Mouse (Mus musculus) myocyte (in vitro differentiated cells): Measurements from ENCODE around the gene Dtnb.

Experiments
- MAX ChIP-seq: IDR thresholded peaks from one replicate; pipeline ENCODE4 v1.6.1; 2011; ENCODE audit warnings: low read depth, mild to moderate bottlenecking, control low read depth
- MYOG ChIP-seq, 3 experiments: IDR thresholded peaks; one replicate each; pipeline ENCODE4 v1.6.1; 2011; ENCODE audit warnings: control low read depth in 2 of 3, low read depth in 2 of 3, mild to moderate bottlenecking in 2 of 3; ENCODE audit not compliant: insufficient read length in 2 of 3, control insufficient read depth in 1 of 3, insufficient read depth in 1 of 3
- POLR2A ChIP-seq: IDR thresholded peaks from one replicate; pipeline ENCODE4 v1.6.1; 2011; ENCODE audit warnings: low read depth, mild to moderate bottlenecking, control low read depth, moderate library complexity; ENCODE audit not compliant: insufficient read length
- POLR2AphosphoS2 ChIP-seq: IDR thresholded peaks from one replicate; pipeline ENCODE4 v1.6.1; 2011; ENCODE audit warnings: low read depth, control low read depth; ENCODE audit not compliant: insufficient read length
- TCF12 ChIP-seq: IDR thresholded peaks from one replicate; pipeline ENCODE4 v1.6.1; 2011; ENCODE audit warnings: mild to moderate bottlenecking, control low read depth; ENCODE audit not compliant: poor library complexity, insufficient read depth, severe bottlenecking
- TCF3 ChIP-seq: IDR thresholded peaks from one replicate; pipeline ENCODE4 v1.6.1; 2011; ENCODE audit warnings: low read depth, control low read depth; ENCODE audit not compliant: insufficient read length
- USF1 ChIP-seq: IDR thresholded peaks from one replicate; pipeline ENCODE4 v1.6.1; 2011; ENCODE audit warnings: low read depth, mild to moderate bottlenecking, control low read depth, moderate library complexity

DNA sequence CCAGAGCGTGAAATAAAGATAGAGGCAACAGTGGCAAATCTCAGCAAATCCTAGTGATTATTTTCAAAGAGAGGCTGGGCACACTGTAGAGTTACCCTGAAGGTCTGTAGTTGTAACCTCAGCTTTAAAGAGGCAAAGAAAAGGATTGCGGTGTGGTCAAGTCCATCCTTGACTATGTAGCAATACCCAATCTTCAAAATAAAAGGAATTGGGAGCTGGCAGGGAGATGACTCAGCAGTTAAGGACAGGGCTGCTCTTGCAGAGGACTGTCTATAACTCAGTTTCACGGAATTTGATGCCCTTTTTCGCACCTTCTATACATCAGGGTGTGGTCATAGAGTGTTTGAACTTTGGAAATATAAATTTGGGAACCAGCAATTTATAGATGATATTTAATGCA is 128.3 kb downstream of the Dtnb start:
- no peak for TF ChIP-seq TCF3
- TF ChIP-seq POLR2A, result no peak
- TF ChIP-seq POLR2AphosphoS2, result no peak
- no peak for TF ChIP-seq MAX
- TF ChIP-seq TCF12, result no peak
- no peak for TF ChIP-seq MYOG (IDR thresholded peaks at IDR 0.05; ENCODE audit: control insufficient read depth in 1 of 3, insufficient read depth in 1 of 3, insufficient read length in 2 of 3, low read depth in 2 of 3)
- no peak for TF ChIP-seq USF1
